Mouse (Mus musculus): Measurements from ENCODE around the gene Maea. TPM values are rescaled to one million over a fixed set of nuclear protein-coding genes. Genes with fewer than 3 reads are reported as not detected.

Maea gene
- total RNA-seq, 1 experiment from 2014 or later: 208 TPM

DNA sequence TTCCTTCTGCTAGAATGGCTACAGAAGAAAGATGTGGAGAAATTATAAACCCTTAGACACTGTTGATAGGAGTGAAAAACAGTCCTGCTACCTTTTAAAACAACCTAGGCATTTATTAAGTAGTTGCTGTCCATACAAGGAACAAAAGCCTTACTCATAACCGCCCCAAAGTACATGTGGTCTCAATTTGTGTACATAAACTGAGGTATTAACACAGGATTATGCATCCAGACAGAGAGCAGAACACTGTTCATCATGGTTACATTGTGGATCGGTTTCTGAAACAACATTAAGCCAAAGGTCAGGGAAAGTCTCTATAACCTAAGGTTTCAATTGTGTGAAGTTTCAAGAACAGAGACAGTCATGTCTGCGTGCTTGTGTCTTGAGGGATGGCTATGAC, 17.7 kb downstream of the Maea start:
- no peak for ATAC-seq (replicated peaks; ENCODE audit: low read depth, poor library complexity, severe bottlenecking)

GRCm38 (mm10) chr5:33357494-33357893, 22.2 kb downstream of the Maea start:
- ATAC-seq (replicated peaks; ENCODE audit: low read depth, poor library complexity, severe bottlenecking): no peak

- ATAC-seq (replicated peaks; ENCODE audit: low read depth, poor library complexity, severe bottlenecking): peak; percentile 85
These were observed 23.2 kb downstream of the Maea start for GRCm38 (mm10) chr5:33358467-33358866.

DNA sequence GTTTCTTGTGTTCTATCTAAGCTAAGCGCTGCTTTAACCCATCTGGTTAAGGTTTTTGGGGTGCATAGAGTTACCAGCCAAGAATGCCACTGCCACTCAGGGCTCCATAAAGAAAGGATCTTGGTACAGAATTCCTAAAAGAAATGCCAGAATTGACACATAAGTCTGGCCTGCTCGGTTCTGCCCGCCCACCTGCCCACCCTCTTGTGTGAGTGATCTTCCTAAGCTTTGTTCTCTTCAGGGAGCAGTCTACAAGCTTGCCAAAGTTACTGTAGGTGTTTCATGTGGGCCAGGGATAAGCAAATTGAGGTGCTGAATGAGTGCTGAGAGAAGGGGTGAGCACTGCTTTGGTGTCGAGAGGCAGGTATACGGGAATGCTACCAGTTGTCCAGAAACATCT, 28.0 kb downstream of the Maea start:
- no peak for ATAC-seq (replicated peaks; ENCODE audit: low read depth, poor library complexity, severe bottlenecking)

- ATAC-seq (replicated peaks; ENCODE audit: low read depth, poor library complexity, severe bottlenecking): no peak
These were observed 33.3 kb downstream of the Maea start for GRCm38 (mm10) chr5:33368651-33369050.

DNA sequence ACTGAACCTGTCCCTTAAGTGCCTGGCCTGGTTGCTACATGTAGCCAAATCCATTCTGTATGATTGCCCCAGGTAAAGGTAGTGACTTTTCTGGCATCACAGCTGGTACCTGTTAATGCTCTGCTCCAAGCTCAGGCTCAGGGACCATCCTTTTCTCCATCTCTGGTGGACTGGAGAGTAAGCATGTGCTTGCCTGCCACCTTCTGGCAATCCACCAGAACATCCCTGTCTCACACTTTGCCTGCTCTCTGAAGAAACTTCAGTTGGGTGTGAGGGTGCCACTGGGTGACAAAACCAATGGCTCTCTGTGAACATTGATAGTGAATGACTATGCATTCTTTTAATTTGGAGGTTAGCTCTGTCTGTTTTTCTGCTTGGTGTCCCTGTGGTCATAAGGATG, 35.8 kb downstream of the Maea start:
- peak; percentile 52; the same call in 1 of the 2 replicates for ATAC-seq (replicated peaks; ENCODE audit: low read depth, poor library complexity, severe bottlenecking)

GRCm38 (mm10) chr5:33371668-33372067, 36.4 kb downstream of the Maea start:
- no peak for ATAC-seq (replicated peaks; ENCODE audit: low read depth, poor library complexity, severe bottlenecking)

GRCm38 (mm10) chr5:33372331-33373038, 37.2 kb downstream of the Maea start:
- peak; percentile 30; the same call in 1 of the 2 replicates for ATAC-seq (replicated peaks; ENCODE audit: low read depth, poor library complexity, severe bottlenecking)

DNA sequence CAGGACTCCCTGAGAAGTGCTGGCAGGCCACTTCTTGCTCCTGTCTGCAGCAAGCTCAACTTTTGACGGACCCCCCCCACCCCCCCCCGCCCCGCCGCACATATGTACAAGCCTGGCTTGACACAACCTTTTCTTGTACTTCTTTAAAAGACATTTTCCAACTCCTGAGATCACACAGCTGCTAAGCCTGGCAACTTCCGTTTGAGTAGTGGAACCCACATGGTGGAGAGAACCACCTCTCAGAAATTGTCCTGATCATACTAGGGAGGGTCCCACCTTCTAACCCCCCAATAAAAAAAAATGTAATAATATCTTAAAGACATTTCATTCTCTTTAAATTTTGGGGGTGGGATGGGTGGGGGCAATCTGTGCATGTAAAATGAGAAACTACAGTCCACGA, 41.9 kb downstream of the Maea start:
- no peak for ATAC-seq (replicated peaks; ENCODE audit: low read depth, poor library complexity, severe bottlenecking)

- no peak; the same call in 1 of the 2 replicates for ATAC-seq (replicated peaks; ENCODE audit: low read depth, poor library complexity, severe bottlenecking)
These were observed 42.5 kb downstream of the Maea start for GRCm38 (mm10) chr5:33377801-33378301.

- peak; percentile 96 for ATAC-seq (replicated peaks; ENCODE audit: low read depth, poor library complexity, severe bottlenecking)
These were observed 43.1 kb downstream of the Maea start, which contains the start of gene Uvssa for GRCm38 (mm10) chr5:33378302-33378854. TSS of gene Uvssa (plus strand) at chr5:33378549.

DNA sequence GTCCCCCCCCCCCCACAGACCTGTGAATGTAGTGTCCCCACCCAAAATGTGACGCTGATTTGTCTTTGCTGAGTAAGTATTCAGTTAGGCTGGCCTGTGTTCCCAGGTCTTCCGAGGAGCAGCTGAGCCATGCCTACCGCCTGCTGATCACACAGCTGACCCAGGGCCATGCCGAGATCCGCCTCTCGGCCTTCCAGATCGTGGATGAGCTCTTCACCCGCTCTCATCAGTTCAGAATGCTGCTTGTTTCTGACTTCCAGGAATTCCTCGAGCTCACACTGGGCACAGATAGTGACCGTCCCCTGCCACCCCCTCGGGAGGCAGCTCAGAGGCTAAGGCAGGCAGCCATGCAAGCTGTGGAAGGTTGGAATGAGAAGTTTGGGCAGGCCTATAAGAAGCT, 52.2 kb downstream of the Maea start:
- no peak for ATAC-seq (replicated peaks; ENCODE audit: low read depth, poor library complexity, severe bottlenecking)

DNA sequence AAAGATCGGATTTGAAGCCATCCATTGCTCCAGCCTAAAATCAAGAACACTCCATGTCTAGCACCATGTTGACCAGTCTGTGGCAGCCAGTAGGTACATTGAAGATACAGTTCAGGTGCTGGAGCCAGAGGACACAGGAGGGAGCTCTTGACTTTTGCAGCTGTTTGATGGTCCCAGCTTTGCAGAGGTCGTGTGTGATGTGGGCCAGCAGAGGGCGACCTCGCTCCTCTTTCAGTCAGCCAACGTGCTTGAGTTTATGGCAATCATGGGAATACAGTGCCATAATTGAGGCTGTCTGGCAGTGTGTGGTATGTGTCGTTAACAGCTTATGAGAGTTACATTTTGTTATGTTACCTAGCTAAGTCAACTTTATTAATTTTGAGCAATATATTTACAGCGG, 58.5 kb downstream of the Maea start:
- ATAC-seq (replicated peaks; ENCODE audit: low read depth, poor library complexity, severe bottlenecking): peak; percentile 92

- ATAC-seq (replicated peaks; ENCODE audit: low read depth, poor library complexity, severe bottlenecking): no peak
These were observed 60.4 kb downstream of the Maea start for GRCm38 (mm10) chr5:33395693-33396092.

DNA sequence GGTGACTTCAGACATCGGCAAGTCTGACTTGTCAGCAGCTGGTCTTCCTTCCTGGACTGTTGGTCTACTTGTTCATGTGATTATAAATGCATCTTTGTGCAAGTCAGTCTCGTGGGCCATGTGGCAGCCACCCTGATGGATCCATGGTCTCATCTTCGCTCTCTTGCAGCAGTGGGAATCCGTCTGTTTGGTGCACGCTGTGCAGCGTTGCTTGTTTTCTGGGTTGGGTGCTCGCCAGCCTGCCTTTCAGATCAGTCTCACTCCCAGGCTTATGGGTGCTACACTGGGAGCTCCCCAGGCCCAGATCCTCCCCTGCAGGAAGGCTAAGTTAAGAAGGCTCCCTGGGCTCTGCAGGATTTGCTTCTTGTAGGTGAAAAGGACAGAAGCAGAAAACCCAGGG, 61.5 kb downstream of the Maea start:
- no peak for ATAC-seq (replicated peaks; ENCODE audit: low read depth, poor library complexity, severe bottlenecking)

DNA sequence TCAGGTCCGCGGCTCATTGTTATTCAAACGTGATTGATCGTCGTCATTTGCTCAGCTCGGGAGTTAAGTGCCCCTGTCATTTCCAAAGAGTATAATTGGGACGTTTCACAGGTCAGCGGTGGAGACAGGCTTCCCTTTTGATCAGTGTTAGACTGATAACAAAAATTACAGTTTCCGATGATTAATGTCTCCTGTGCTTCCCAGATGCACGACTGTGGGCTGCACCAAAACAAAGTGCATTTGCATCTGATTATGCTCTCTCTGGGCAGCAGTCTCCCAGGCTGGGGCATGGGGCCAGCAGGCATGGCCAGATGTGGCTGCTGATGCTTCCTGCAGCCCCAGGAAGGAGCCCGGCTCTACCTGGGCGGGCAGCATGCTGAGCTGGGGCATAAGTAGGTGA, 65.5 kb downstream of the Maea start:
- no peak for ATAC-seq (replicated peaks; ENCODE audit: low read depth, poor library complexity, severe bottlenecking)

DNA sequence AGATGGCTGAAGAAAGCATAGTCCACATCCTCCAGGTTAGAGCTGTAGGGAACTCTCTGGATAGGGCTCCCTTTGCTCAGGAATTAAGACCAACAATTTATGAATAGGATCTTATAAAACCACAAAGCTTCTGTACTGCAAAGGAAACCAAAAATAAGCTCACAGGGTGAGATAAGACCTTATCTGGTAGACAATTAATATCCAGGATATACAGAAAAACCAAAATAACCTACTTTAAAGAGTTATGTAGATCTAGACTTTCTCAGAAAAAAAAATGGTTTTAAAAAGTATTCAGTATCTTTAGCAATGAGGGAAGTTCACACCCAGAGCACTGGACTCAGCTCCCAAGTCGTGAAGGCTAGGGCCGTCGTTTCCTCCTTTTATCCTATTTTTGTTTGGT, 85.0 kb downstream of the Maea start:
- ATAC-seq (replicated peaks; ENCODE audit: low read depth, poor library complexity, severe bottlenecking): no peak

Other genes starting within 250 kb of the Maea start
- gene Slc5a1, start 231.3 kb upstream of the Maea start, total RNA-seq (2017): not detected in 2 replicates
- 4.8 and 6.5 TPM in 2 replicates for gene Spon2, start 117.1 kb upstream of the Maea start, total RNA-seq (2017)
- 156 and 163 TPM in 2 replicates for gene Ctbp1, start 60.5 kb upstream of the Maea start, total RNA-seq (2017)
- gene Uvssa, start 43.0 kb downstream of the Maea start, total RNA-seq (2017): 4.5 and 9.7 TPM in 2 replicates
- gene Nkx1-1, start 98.5 kb downstream of the Maea start, total RNA-seq (2017): not detected in 2 replicates

Data from common myeloid progenitor, adult 5-6 weeks (primary cell).